Mouse (Mus musculus) neural tube, embryonic 11.5 days (tissue): Measurements from ENCODE around the gene Fam110a. TPM values are rescaled to one million over a fixed set of nuclear protein-coding genes. Genes with fewer than 3 reads are reported as not detected.

Source experiments
- ATAC-seq: fragments of 200-750 bp; cut with Nextera tagmentation; 2 replicates; pipeline ENCODE4 v1.8.0; 2017; ENCODE audit warnings: moderate number of reproducible peaks, mild to moderate bottlenecking, moderate TSS enrichment, moderate library complexity; ENCODE audit not compliant: insufficient read depth, low FRiP score, low TSS enrichment
- DNase-seq: peaks from one replicate; pipeline ENCODE4 v3.0.0-alpha.2; 2015; ENCODE audit warnings: low spot score
- H3K27ac ChIP-seq: fragments of 300-500 bp; sonication (generic); 2 replicates; pipeline ENCODE4 v1.5.1; 2014; ENCODE audit warnings: low read depth, mild to moderate bottlenecking, low read length
- H3K27me3 ChIP-seq: fragments of 300-500 bp; sonication (generic); 2 replicates; pipeline ENCODE4 v1.6.1; 2014; ENCODE audit warnings: mild to moderate bottlenecking, low read length, mixed read lengths; ENCODE audit not compliant: control insufficient read depth, insufficient read depth
- H3K36me3 ChIP-seq: fragments of 300-500 bp; sonication (generic); 2 replicates; pipeline ENCODE4 v1.6.1; 2014; ENCODE audit warnings: mild to moderate bottlenecking, low read length, moderate library complexity, mixed read lengths; ENCODE audit not compliant: control insufficient read depth, insufficient read depth
- H3K4me1 ChIP-seq: fragments of 300-500 bp; sonication (generic); 2 replicates; pipeline ENCODE4 v1.6.1; 2014; ENCODE audit warnings: low read length, mixed read lengths; ENCODE audit not compliant: control insufficient read depth, insufficient read depth
- H3K4me2 ChIP-seq: fragments of 300-500 bp; sonication (generic); 2 replicates; pipeline ENCODE4 v1.6.1; 2014; ENCODE audit warnings: low read depth, mild to moderate bottlenecking, moderate library complexity
- H3K4me3 ChIP-seq: fragments of 300-500 bp; sonication (generic); 2 replicates; pipeline ENCODE4 v1.5.1; 2014; ENCODE audit warnings: low read depth, low read length
- H3K9ac ChIP-seq: fragments of 300-500 bp; sonication (generic); 2 replicates; pipeline ENCODE4 v1.6.1; 2014; ENCODE audit warnings: mild to moderate bottlenecking, low read length
- H3K9me3 ChIP-seq: fragments of 300-500 bp; sonication (generic); 2 replicates; pipeline ENCODE4 v1.6.1; 2016; ENCODE audit warnings: low read length; ENCODE audit not compliant: control insufficient read depth
- WGBS: fragments of 180-500 bp; shearing (Covaris S2); extraction: QIAGEN DNeasy Blood & Tissue Kit; methylation state at CpG from one replicate; pipeline ENCODE4 v1.1.7; 2014; 5-methylcytosine and 5-hydroxymethylcytosine counted together
- polyA plus RNA-seq: library from polyadenylated mRNA; unstranded; fragments of >200 nt; fragmentation: Nextera tagmentation; extraction: Ambion mirVana; gene quantifications from 2 replicates; pipeline ENCODE4 v1.2.1, GENCODE M21; 2014

The Fam110a gene
- polyA plus RNA-seq, 1 experiment from 2014 or later, result 92.9 TPM

- Histone ChIP-seq H3K4me2 (peak overlapping the region; percentile 65), H3K9me3 (no peaks in the 10 kb centered on the region), H3K4me1 (peaks cover 37% of the 10 kb centered on the region), H3K27ac (no peak overlapping the region), H3K9ac (no peak overlapping the region; the same call in 1 of the 2 replicates), H3K27me3 (0 out of 2 replicates have a peak, but pooled peaks cover 3% of the 10 kb centered on the region), H3K4me3 (peak overlapping the region; percentile 40; the same call in 1 of the 2 replicates), H3K36me3 (no peaks in the 10 kb centered on the region; the same call in 1 of the 2 replicates)
- no peak for ATAC-seq
- WGBS, result 90% methylated on average over 6 of the region's 6 CpGs
- no peak for DNase-seq
Observed at GRCm38 (mm10) chr2:151969396-151969795, 10.6 kb downstream of the Fam110a start.

- ATAC-seq (no peak), DNase-seq (no peak)
- peak overlapping the region; percentile 65 for H3K4me2 ChIP-seq
- H3K27me3 ChIP-seq, result 0 out of 2 replicates have a peak, but pooled peaks cover 3% of the 10 kb centered on the region
- peak overlapping the region; percentile 19; the same call in 1 of the 2 replicates for H3K9ac ChIP-seq
- H3K9me3 ChIP-seq, result no peaks in the 10 kb centered on the region
- H3K27ac ChIP-seq, result 0 out of 2 replicates have a peak overlapping the region, but pooled peaks have one; percentile 90
- peaks cover 41% of the 10 kb centered on the region for H3K4me1 ChIP-seq
- WGBS, result 88% methylated on average over 7 of the region's 7 CpGs
- H3K4me3 ChIP-seq, result peak overlapping the region; percentile 40; the same call in 1 of the 2 replicates
- H3K36me3 ChIP-seq, result no peaks in the 10 kb centered on the region; the same call in 1 of the 2 replicates
Observed at GRCm38 (mm10) chr2:151968986-151969385, 11.0 kb downstream of the Fam110a start.

GRCm38 (mm10) chr2:151968451-151968850 lies 11.6 kb downstream of the Fam110a start:
- Histone ChIP-seq H3K27me3 (0 out of 2 replicates have a peak, but pooled peaks cover 3% of the 10 kb centered on the region), H3K4me2 (peak overlapping the region; percentile 65), H3K4me1 (peaks cover 37% of the 10 kb centered on the region), H3K36me3 (no peaks in the 10 kb centered on the region; the same call in 1 of the 2 replicates), H3K9me3 (no peaks in the 10 kb centered on the region), H3K9ac (0 out of 2 replicates have a peak overlapping the region, but pooled peaks have one; percentile 19), H3K4me3 (0 out of 2 replicates have a peak overlapping the region, but pooled peaks have one; percentile 40), H3K27ac (peak overlapping the region; percentile 90; the same call in 1 of the 2 replicates)
- DNase-seq (no peak), ATAC-seq (no peak)
- WGBS, result 82% methylated on average over 8 of the region's 8 CpGs

- H3K36me3 ChIP-seq, result no peaks in the 10 kb centered on the region; the same call in 1 of the 2 replicates
- no peak for ATAC-seq
- no peak for DNase-seq
- no peak overlapping the region for H3K4me3 ChIP-seq
- H3K27ac ChIP-seq, result peak overlapping the region; percentile 90
- 0 out of 2 replicates have a peak, but pooled peaks cover 1% of the 10 kb centered on the region for H3K27me3 ChIP-seq
- peaks cover 34% of the 10 kb centered on the region for H3K4me1 ChIP-seq
- WGBS, result 84% methylated on average over 2 of the region's 2 CpGs
- peak overlapping the region; percentile 11; the same call in 1 of the 2 replicates for H3K9ac ChIP-seq
- no peaks in the 10 kb centered on the region for H3K9me3 ChIP-seq
- H3K4me2 ChIP-seq, result peak overlapping the region; percentile 65
Observed at GRCm38 (mm10) chr2:151967792-151968191, 12.2 kb downstream of the Fam110a start.

- Histone ChIP-seq H3K27ac (peak overlapping the region; percentile 90), H3K4me2 (peak overlapping the region; percentile 65), H3K9me3 (no peaks in the 10 kb centered on the region), H3K36me3 (no peaks in the 10 kb centered on the region; the same call in 1 of the 2 replicates), H3K4me3 (no peak overlapping the region), H3K9ac (peak overlapping the region; percentile 2; the same call in 1 of the 2 replicates), H3K27me3 (no peaks in the 10 kb centered on the region), H3K4me1 (peaks cover 34% of the 10 kb centered on the region)
- ATAC-seq (0 out of 2 replicates have a peak, but pooled peaks have one; percentile 8), DNase-seq (peak; percentile 73)
- 30% methylated on average over 9 of the region's 9 CpGs for WGBS
Observed at GRCm38 (mm10) chr2:151967176-151967750, 12.8 kb downstream of the Fam110a start.

GRCm38 (mm10) chr2:151964052-151964451 lies 16.0 kb downstream of the Fam110a start:
- no peak overlapping the region for H3K4me2 ChIP-seq
- no peaks in the 10 kb centered on the region; the same call in 1 of the 2 replicates for H3K36me3 ChIP-seq
- no peaks in the 10 kb centered on the region for H3K27me3 ChIP-seq
- DNase-seq (no peak), ATAC-seq (no peak)
- no peaks in the 10 kb centered on the region for H3K9me3 ChIP-seq
- WGBS, result 7% methylated on average over 9 of the region's 9 CpGs
- peaks cover 17% of the 10 kb centered on the region for H3K4me1 ChIP-seq
- no peak overlapping the region for H3K27ac ChIP-seq
- no peak overlapping the region for H3K4me3 ChIP-seq
- no peak overlapping the region for H3K9ac ChIP-seq

GRCm38 (mm10) chr2:151963319-151963718 lies 16.7 kb downstream of the Fam110a start:
- Histone ChIP-seq H3K9ac (no peak overlapping the region), H3K4me3 (no peak overlapping the region), H3K4me1 (peaks cover 12% of the 10 kb centered on the region; the same call in 1 of the 2 replicates), H3K36me3 (no peaks in the 10 kb centered on the region), H3K9me3 (no peaks in the 10 kb centered on the region), H3K27ac (no peak overlapping the region), H3K27me3 (no peaks in the 10 kb centered on the region), H3K4me2 (no peak overlapping the region)
- DNase-seq (no peak), ATAC-seq (no peak)
- WGBS, result 89% methylated on average over 5 of the region's 5 CpGs

- ATAC-seq, result no peak
- no peaks in the 10 kb centered on the region for H3K27me3 ChIP-seq
- H3K4me1 ChIP-seq, result peaks cover 12% of the 10 kb centered on the region; the same call in 1 of the 2 replicates
- no peak overlapping the region for H3K4me3 ChIP-seq
- no peaks in the 10 kb centered on the region for H3K36me3 ChIP-seq
- H3K27ac ChIP-seq, result no peak overlapping the region
- 63% methylated on average over 10 of the region's 10 CpGs for WGBS
- DNase-seq, result no peak
- no peak overlapping the region for H3K9ac ChIP-seq
- H3K9me3 ChIP-seq, result no peaks in the 10 kb centered on the region
- H3K4me2 ChIP-seq, result no peak overlapping the region
Observed at GRCm38 (mm10) chr2:151962474-151962873, 17.5 kb downstream of the Fam110a start.
